In the genomic region with DNA sequence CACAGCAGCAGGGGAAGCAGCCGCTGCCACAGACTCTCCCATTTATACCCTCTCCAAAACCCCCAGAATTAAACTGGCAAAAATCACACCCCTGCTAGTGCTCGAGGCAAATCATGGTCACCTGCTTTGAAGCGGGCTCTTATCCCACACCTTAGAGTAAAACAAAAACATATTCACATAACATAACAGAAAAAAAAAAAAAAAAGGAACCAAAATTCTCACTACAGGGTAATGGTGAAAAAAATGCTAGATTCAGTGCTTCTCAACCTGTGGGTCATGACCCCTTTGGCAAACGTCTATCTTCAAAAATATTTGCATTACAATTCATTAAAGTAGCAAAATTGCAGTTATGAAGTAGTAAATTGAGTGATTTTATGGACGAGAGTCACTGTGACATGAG, we compare ENCODE assay signal across 26 mouse cellular contexts.
"Had no signal": no experiment of that assay in that cellular context is flagged by ENCODE, and none has a peak within 500 bp of the region (broad histone marks: within the 10 kb centered on the region; RNA-seq: fewer than 3 reads in every experiment).

No protein-coding gene starts in this region.

- H3K9me3 ChIP-seq: heart, embryonic 13.5 days; heart, embryonic 15.5 days; hindbrain, embryonic 10.5 days; hindbrain, embryonic 12.5 days; intestine, embryonic 15.5 days; limb, embryonic 10.5 days; limb, embryonic 12.5 days had no signal

- H3K27ac ChIP-seq: heart, adult 2 months; heart, embryonic 13.5 days; heart, embryonic 15.5 days; hindbrain, embryonic 10.5 days; hindbrain, embryonic 12.5 days; hindbrain, embryonic 14.5 days; intestine, embryonic 15.5 days; layer of hippocampus, adult 2 months; left cerebral cortex, adult 2 months; limb, embryonic 12.5 days; liver, embryonic 14.5 days had no signal

- H3K9ac ChIP-seq: heart, embryonic 13.5 days; heart, embryonic 15.5 days; hindbrain, embryonic 12.5 days; hindbrain, embryonic 14.5 days; intestine, embryonic 15.5 days; limb, embryonic 12.5 days; liver, embryonic 14.5 days had no signal

- DNase-seq: gastrocnemius, postnatal 14 days; heart, adult 11 months; heart, adult 2 months; heart, postnatal 4 days; kidney, adult 18-20 months; kidney, adult 8-10 months; kidney, postnatal 10 days; kidney, postnatal 25 days; kidney, postnatal 4 days; liver had no signal

- H3K36me3 ChIP-seq: heart, embryonic 13.5 days; heart, embryonic 15.5 days; hindbrain, embryonic 10.5 days; hindbrain, embryonic 12.5 days; intestine, embryonic 15.5 days; limb, embryonic 10.5 days; limb, embryonic 12.5 days had no signal

- H3K4me2 ChIP-seq: heart, embryonic 11.5 days; heart, embryonic 13.5 days; heart, embryonic 15.5 days; hindbrain, embryonic 12.5 days; hindbrain, embryonic 14.5 days; intestine, embryonic 15.5 days; limb, embryonic 12.5 days; liver, embryonic 11.5 days had no signal

- H3K4me3 ChIP-seq: heart, adult 2 months; heart, embryonic 13.5 days; heart, embryonic 15.5 days; hindbrain, embryonic 10.5 days; hindbrain, embryonic 12.5 days; intestine, embryonic 15.5 days; layer of hippocampus, adult 2 months; left cerebral cortex, adult 2 months; limb, embryonic 10.5 days; limb, embryonic 12.5 days had no signal

- H3K27me3 ChIP-seq: heart, embryonic 13.5 days; heart, embryonic 15.5 days; hindbrain, embryonic 12.5 days; intestine, embryonic 15.5 days; limb, embryonic 12.5 days had no signal

- ATAC-seq: hindbrain, embryonic 16.5 days; inflammation-experienced regulatory T-cells, adult 6 months; intestine, embryonic 15.5 days; intestine, postnatal 0 days had no signal
